Mouse (Mus musculus) erythroblast, embryonic 14.5 days (primary cell): Measurements from ENCODE around the gene Mon2. TPM values are rescaled to one million over a fixed set of nuclear protein-coding genes. Genes with fewer than 3 reads are reported as not detected.
"Not testable (repeated sequence)": the region's sequence is repeated elsewhere in the genome, so short reads cannot be mapped to it uniquely, and the experiment has no call there.

Source experiments
- H3K27me3 ChIP-seq: 2 replicates; pipeline ENCODE4 v1.6.1; 2012; ENCODE audit warnings: inconsistent platforms; ENCODE audit not compliant: control insufficient read depth
- H3K36me3 ChIP-seq: 2 replicates; pipeline ENCODE4 v1.6.1; 2012; ENCODE audit warnings: mild to moderate bottlenecking, inconsistent platforms; ENCODE audit not compliant: control insufficient read depth
- H3K4me1 ChIP-seq: 2 replicates; pipeline ENCODE4 v1.6.1; 2012; ENCODE audit warnings: inconsistent platforms; ENCODE audit not compliant: control insufficient read depth
- H3K4me3 ChIP-seq: replicated peaks from 2 replicates; pipeline ENCODE3; 2012; ENCODE audit warnings: moderate library complexity, mild to moderate bottlenecking, inconsistent platforms
- H3K9me3 ChIP-seq: 2 replicates; pipeline ENCODE4 v1.6.1; 2012; ENCODE audit warnings: low read length, inconsistent platforms, mixed read lengths; ENCODE audit not compliant: control insufficient read depth
- GATA1 ChIP-seq: IDR thresholded peaks from 2 replicates; pipeline ENCODE4 v1.6.1; 2012; ENCODE audit warnings: low read length, inconsistent platforms, mixed read lengths
- TAL1 ChIP-seq: IDR thresholded peaks from 3 replicates; pipeline ENCODE4 v1.6.1; 2012; ENCODE audit warnings: low read length, inconsistent platforms, mixed read lengths
- polyA plus RNA-seq: library from polyadenylated mRNA; stranded (reverse); fragments of >175 nt; gene quantifications from 2 replicates; pipeline ENCODE4 v1.2.3, GENCODE M21; 2012

The Mon2 gene
- polyA plus RNA-seq, 1 experiment = 0.45 TPM

DNA sequence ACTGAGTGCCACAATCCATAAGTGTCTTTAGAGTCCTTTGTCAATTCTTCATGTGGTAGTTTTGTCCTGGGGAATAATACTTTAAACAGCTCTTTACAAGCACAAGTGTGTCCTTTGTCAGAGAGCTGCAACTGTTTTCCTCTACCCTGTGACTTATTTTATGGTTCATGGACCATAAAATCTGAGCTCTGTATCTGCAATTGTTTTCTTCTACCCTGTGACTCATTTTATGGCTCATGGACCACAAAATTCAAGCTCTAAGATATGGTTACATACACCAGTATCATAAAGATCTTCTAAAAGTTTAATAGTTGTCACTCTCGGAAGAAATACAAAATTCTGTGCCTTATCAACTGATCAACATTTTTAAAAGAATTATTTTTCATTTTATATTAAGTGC, 27.6 kb downstream of the Mon2 start:
- Histone ChIP-seq H3K27me3 (no peaks in the 10 kb centered on the region), H3K4me1 (peaks cover 2% of the 10 kb centered on the region; the same call in 1 of the 2 replicates), H3K4me3 (no peak overlapping the region), H3K36me3 (peaks cover 55% of the 10 kb centered on the region), H3K9me3 (no peaks in the 10 kb centered on the region)
- no peak for TF ChIP-seq TAL1
- no peak for TF ChIP-seq GATA1

GRCm38 (mm10) chr10:123039936-123040335, 36.4 kb downstream of the Mon2 start:
- H3K4me3 ChIP-seq = no peak overlapping the region
- no peaks in the 10 kb centered on the region for H3K4me1 ChIP-seq
- H3K36me3 ChIP-seq = peaks cover 77% of the 10 kb centered on the region
- H3K27me3 ChIP-seq = no peaks in the 10 kb centered on the region
- H3K9me3 ChIP-seq = no peaks in the 10 kb centered on the region
- no peak for TF ChIP-seq GATA1
- no peak for TF ChIP-seq TAL1

DNA sequence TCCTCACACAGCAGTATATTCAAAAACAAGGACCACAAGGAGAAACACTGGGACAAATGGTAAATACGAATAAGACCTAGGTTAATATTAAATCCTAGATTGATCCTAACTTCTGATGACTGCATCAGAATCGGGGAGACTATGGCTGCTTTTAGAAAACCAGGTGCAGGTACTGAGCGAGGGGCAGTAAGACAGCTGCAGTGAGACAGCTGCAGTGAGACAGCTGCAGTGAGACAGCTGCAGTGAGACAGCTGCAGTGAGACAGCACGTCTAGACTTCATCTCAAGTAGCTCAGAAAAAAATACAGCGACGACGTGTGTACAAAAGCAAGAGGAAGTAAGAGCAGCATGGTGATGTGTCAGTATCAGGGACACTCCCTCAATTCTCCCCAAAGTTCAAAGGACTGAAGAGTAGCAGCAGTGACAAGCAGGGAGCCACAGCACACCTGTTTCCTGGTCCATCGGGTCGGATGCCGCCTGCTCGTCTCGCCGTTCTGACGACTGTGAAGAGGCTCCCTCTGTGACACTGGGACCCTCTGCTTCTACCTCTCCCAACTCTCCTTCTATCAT, 44.1 kb downstream of the Mon2 start:
- no peaks in the 10 kb centered on the region for H3K4me1 ChIP-seq
- peaks cover 89% of the 10 kb centered on the region for H3K36me3 ChIP-seq
- H3K27me3 ChIP-seq = no peaks in the 10 kb centered on the region
- no peak overlapping the region for H3K4me3 ChIP-seq
- H3K9me3 ChIP-seq = no peaks in the 10 kb centered on the region
- TF ChIP-seq TAL1 = no peak
- TF ChIP-seq GATA1 = no peak

GRCm38 (mm10) chr10:123031449-123031848, 44.9 kb downstream of the Mon2 start:
- Histone ChIP-seq H3K36me3 (peaks cover 90% of the 10 kb centered on the region), H3K27me3 (no peaks in the 10 kb centered on the region), H3K9me3 (no peaks in the 10 kb centered on the region), H3K4me3 (no peak overlapping the region), H3K4me1 (no peaks in the 10 kb centered on the region)
- no peak for TF ChIP-seq TAL1
- TF ChIP-seq GATA1 = no peak

- Histone ChIP-seq H3K4me1 (no peaks in the 10 kb centered on the region), H3K36me3 (peaks cover 90% of the 10 kb centered on the region), H3K4me3 (no peak overlapping the region), H3K27me3 (no peaks in the 10 kb centered on the region), H3K9me3 (no peaks in the 10 kb centered on the region)
- TF ChIP-seq GATA1 (no peak), TAL1 (no peak)
Observed at GRCm38 (mm10) chr10:123030589-123030988, 45.7 kb downstream of the Mon2 start.

GRCm38 (mm10) chr10:123028949-123029348, 47.4 kb downstream of the Mon2 start:
- no peaks in the 10 kb centered on the region for H3K9me3 ChIP-seq
- TF ChIP-seq GATA1 = no peak
- TF ChIP-seq TAL1 = no peak
- no peak overlapping the region for H3K4me3 ChIP-seq
- H3K27me3 ChIP-seq = no peaks in the 10 kb centered on the region
- H3K36me3 ChIP-seq = peaks cover 85% of the 10 kb centered on the region
- no peaks in the 10 kb centered on the region for H3K4me1 ChIP-seq

- not testable (repeated sequence) for H3K4me3 ChIP-seq, H3K27me3 ChIP-seq
- H3K36me3 ChIP-seq = peaks cover 86% of the 10 kb centered on the region
Observed at GRCm38 (mm10) chr10:123026736-123027135, 49.6 kb downstream of the Mon2 start.

GRCm38 (mm10) chr10:123013435-123013834, 62.9 kb downstream of the Mon2 start:
- Histone ChIP-seq H3K36me3 (peaks cover 71% of the 10 kb centered on the region), H3K27me3 (no peaks in the 10 kb centered on the region), H3K4me1 (no peaks in the 10 kb centered on the region), H3K9me3 (no peaks in the 10 kb centered on the region), H3K4me3 (no peak overlapping the region)
- TF ChIP-seq TAL1 (no peak), GATA1 (no peak)

More at GRCm38 (mm10) chr10:123026736-123027135, 49.6 kb downstream of the Mon2 start:
- not testable (repeated sequence) for H3K9me3 ChIP-seq, H3K4me1 ChIP-seq

DNA sequence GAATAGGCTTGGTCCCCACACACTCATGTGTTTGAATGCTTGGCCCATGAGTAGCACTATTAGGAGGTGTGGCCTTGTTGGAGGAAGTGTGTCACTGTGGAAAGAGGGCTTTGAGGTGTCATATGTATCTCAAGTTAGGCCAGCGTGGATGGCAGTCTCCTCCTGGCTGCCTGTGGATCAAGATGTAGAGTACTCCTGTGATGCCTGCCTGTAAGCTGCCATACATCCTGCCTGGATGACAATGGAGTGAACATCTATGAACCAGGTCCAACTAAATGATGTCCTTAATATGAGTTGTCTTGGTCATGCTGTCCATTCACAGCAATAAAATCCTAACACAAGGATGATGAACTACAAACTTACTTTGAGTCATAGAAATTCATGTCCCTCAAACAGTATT, 64.9 kb downstream of the Mon2 start:
- H3K36me3 ChIP-seq = peaks cover 76% of the 10 kb centered on the region

More for the DNA sequence above, 64.9 kb downstream of the Mon2 start:
- TF ChIP-seq GATA1 = no peak
- no peak for TF ChIP-seq TAL1
- H3K4me3 ChIP-seq = no peak overlapping the region
- no peaks in the 10 kb centered on the region for H3K9me3 ChIP-seq
- no peaks in the 10 kb centered on the region for H3K4me1 ChIP-seq
- H3K27me3 ChIP-seq = no peaks in the 10 kb centered on the region
